Mouse (Mus musculus): ENCODE data around the gene Vamp1. TPM values are rescaled to one million over a fixed set of nuclear protein-coding genes. Genes with fewer than 3 reads are reported as not detected.
"Not testable (repeated sequence)": the region's sequence is repeated elsewhere in the genome, so short reads cannot be mapped to it uniquely, and the experiment has no call there.

The Vamp1 gene
- polyA plus RNA-seq, 1 experiment: 6.5 TPM

DNA sequence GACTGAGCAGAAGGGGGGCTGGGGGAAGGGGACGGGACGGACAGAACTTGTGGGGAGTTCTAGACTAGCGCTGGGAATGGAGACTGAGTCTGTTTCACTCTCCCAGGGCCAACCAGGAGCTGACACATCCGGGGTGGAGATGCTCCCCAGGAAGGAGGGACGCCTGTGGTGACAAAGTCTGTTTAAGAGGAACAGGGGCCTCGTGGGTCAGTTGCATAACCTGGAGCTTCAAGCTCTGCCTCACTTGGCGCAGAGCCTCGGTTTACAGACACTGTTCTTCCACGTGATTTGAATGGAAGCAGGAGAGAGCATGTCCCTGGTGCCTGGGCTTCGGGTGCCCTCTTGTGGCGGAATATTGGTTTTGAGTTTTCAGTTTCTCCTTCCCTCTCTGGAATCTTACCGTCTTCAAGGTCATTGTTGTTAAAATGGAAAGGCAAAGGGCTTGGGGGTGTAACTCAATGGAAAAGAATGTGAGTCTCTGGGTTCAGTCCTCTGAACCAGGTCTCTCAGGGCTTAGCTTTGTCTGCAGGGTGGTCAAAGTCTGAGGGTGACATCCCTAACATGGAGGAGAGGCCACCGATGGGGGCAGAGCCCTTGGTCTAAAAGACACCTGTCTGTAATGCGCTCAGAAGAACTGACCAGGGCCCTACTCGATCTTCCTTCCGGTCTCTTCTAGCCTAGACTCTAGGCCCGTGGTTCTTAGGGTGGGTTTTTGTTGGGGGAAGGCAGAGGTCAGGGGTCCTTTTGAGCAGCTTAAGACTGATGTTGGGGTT is 56.3 kb downstream of the Vamp1 start:
- Histone ChIP-seq H3K4me2 (ENCODE audit: low read depth) (peak overlapping the region; percentile 73), H3K36me3 (ENCODE audit: control insufficient read depth, insufficient read depth) (no peaks in the 10 kb centered on the region), H3ac (ENCODE audit: control insufficient read depth, insufficient read length) (no peak overlapping the region), H3K27me3 (ENCODE audit: control insufficient read depth, insufficient read depth, insufficient read length) (no peaks in the 10 kb centered on the region), H3K79me2 (ENCODE audit: control insufficient read depth, insufficient read depth) (no peaks in the 10 kb centered on the region), H3K4me3 (no peak overlapping the region)
- TF ChIP-seq POLR2A (IDR thresholded peaks at IDR 0.05; ENCODE audit: insufficient read length, low read depth) (peak; percentile 19), CEBPB (IDR thresholded peaks at IDR 0.05; ENCODE audit: insufficient read depth, poor library complexity, severe bottlenecking) (peak; percentile 55; the same call in 1 of the 2 replicates), MAX (IDR thresholded peaks at IDR 0.05; ENCODE audit: low read depth) (peak; percentile 75), USF1 (IDR thresholded peaks at IDR 0.05; ENCODE audit: low read depth) (peak; percentile 75), POLR2AphosphoS2 (IDR thresholded peaks at IDR 0.05; ENCODE audit: insufficient read length, low read depth) (no peak), MYOD1 (IDR thresholded peaks at IDR 0.05; ENCODE audit: control insufficient read depth in 1 of 3, insufficient read length in 2 of 3, low read depth in 2 of 3) (no peak)

DNA sequence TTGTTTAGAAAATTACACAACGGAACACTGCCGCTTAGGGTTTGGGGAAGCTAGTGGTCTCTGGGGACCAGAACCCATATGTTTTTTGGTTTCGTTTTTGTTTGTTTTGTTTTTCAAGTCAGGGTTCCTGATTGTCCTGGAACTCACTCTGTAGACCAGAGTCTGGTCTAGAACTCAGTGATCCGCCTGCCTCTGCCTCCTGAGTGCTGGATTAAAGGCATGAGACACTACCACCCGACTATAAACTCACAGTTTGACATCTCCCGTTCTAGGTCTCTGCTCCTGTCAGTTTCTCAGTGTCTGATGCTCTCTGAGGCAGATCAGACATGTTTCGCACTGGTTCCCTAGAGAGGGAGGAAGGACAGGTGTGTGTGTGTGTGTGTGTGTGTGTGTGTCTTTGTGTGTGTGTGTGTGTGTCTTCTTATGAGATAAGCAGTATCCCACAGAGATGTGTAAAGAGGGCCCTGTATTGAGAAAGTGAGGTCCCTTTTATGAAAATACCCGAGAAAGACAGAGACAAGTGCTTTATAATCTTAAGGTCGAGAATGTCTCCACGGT is 57.0 kb downstream of the Vamp1 start:
- H3K4me3 ChIP-seq: no peak overlapping the region
- no peaks in the 10 kb centered on the region for H3K79me2 ChIP-seq (ENCODE audit: control insufficient read depth, insufficient read depth)
- TF ChIP-seq REST (IDR thresholded peaks at IDR 0.05; ENCODE audit: insufficient read depth, insufficient read length) (no peak), CEBPB (IDR thresholded peaks at IDR 0.05; ENCODE audit: insufficient read depth, poor library complexity, severe bottlenecking) (no peak), MAX (IDR thresholded peaks at IDR 0.05; ENCODE audit: low read depth) (no peak), MYOD1 (IDR thresholded peaks at IDR 0.05; ENCODE audit: control insufficient read depth in 1 of 3, insufficient read length in 2 of 3, low read depth in 2 of 3) (no peak), TCF3 (IDR thresholded peaks at IDR 0.05; ENCODE audit: insufficient read length, low read depth) (no peak), POLR2A (IDR thresholded peaks at IDR 0.05; ENCODE audit: insufficient read length, low read depth) (no peak), SRF (IDR thresholded peaks at IDR 0.05; ENCODE audit: control insufficient read depth, insufficient read length, low read depth) (no peak), MYOG (IDR thresholded peaks at IDR 0.05; ENCODE audit: control insufficient read depth in 1 of 3, insufficient read depth in 1 of 3, insufficient read length in 2 of 3, low read depth in 2 of 3) (no peak), POLR2AphosphoS2 (IDR thresholded peaks at IDR 0.05; ENCODE audit: insufficient read length, low read depth) (no peak), USF1 (IDR thresholded peaks at IDR 0.05; ENCODE audit: low read depth) (no peak), E2F4 (IDR thresholded peaks at IDR 0.05; ENCODE audit: insufficient read depth) (no peak), TCF12 (IDR thresholded peaks at IDR 0.05; ENCODE audit: insufficient read depth, poor library complexity, severe bottlenecking) (no peak)
- no peaks in the 10 kb centered on the region for H3K27me3 ChIP-seq (ENCODE audit: control insufficient read depth, insufficient read depth, insufficient read length)
- H3K36me3 ChIP-seq (ENCODE audit: control insufficient read depth, insufficient read depth): no peaks in the 10 kb centered on the region
- H3K4me2 ChIP-seq (ENCODE audit: low read depth): peak overlapping the region; percentile 73
- H3ac ChIP-seq (ENCODE audit: control insufficient read depth, insufficient read length): no peak overlapping the region

DNA sequence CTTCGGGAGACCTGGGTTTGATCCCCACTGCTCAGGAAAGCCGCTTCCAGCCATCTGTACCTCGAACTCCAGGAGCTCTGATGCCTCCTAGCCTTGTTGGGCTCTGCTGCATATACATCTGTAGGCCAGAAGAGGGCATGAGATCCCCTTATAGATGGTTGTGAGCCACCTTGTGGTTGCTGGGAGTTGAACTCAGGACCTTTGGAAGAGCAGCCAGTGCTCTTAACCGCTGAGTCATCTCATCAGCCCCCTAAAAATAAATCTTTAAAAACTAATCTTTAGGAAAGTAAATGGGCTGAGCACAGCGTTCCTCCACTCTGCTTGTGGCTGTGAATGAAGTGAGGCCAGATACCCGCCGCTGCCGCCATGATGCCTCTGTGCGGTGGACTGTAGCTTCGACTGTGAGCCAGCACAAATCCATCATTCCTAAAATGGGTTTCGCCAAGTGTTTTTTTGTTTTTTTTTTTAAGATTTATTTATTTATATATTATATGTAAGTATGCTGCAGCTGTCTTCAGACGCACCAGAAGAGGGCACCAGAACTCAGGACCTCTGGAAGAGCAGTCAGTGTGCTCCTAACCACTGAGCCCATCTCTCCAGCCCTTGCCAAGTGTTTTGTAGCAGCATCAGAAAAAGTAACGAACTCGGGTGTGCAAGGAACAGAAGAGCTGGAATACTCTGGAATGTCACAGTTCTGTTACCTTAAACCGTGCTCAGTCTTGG is 59.7 kb downstream of the Vamp1 start:
- Histone ChIP-seq H3K36me3 (ENCODE audit: control insufficient read depth, insufficient read depth) (no peaks in the 10 kb centered on the region), H3ac (ENCODE audit: control insufficient read depth, insufficient read length) (no peak overlapping the region), H3K79me2 (ENCODE audit: control insufficient read depth, insufficient read depth) (no peaks in the 10 kb centered on the region), H3K4me3 (no peak overlapping the region), H3K27me3 (ENCODE audit: control insufficient read depth, insufficient read depth, insufficient read length) (no peaks in the 10 kb centered on the region), H3K4me2 (ENCODE audit: low read depth) (no peak overlapping the region)
- TF ChIP-seq MYOG (IDR thresholded peaks at IDR 0.05; ENCODE audit: control insufficient read depth in 1 of 3, insufficient read depth in 1 of 3, insufficient read length in 2 of 3, low read depth in 2 of 3) (no peak), USF1 (IDR thresholded peaks at IDR 0.05; ENCODE audit: low read depth) (no peak), SRF (IDR thresholded peaks at IDR 0.05; ENCODE audit: control insufficient read depth, insufficient read length, low read depth) (no peak), MAX (IDR thresholded peaks at IDR 0.05; ENCODE audit: low read depth) (no peak), MYOD1 (IDR thresholded peaks at IDR 0.05; ENCODE audit: control insufficient read depth in 1 of 3, insufficient read length in 2 of 3, low read depth in 2 of 3) (no peak)

DNA sequence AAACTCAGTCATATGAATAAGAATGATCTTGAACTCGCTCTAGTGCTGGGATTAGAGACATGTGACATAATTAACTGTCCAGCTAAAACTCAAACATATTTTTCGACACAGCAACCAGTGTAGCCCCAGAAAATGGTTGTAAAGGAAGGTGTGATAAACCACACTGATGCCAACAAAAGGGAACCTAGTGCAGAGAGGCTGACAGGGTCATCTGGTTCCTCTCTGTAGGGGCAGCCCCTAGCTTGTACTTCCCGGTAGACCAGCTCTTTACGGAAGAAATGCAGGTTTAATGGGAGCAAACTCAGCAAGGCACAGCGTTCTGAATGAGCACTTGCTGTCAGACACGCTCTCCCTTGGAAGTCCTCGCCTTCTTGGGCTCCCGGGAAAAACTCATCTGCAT is 64.4 kb downstream of the Vamp1 start:
- no peak overlapping the region for H3K4me3 ChIP-seq
- TF ChIP-seq MAX (IDR thresholded peaks at IDR 0.05; ENCODE audit: low read depth): no peak
- no peak for TF ChIP-seq POLR2AphosphoS2 (IDR thresholded peaks at IDR 0.05; ENCODE audit: insufficient read length, low read depth)
- no peak for TF ChIP-seq SRF (IDR thresholded peaks at IDR 0.05; ENCODE audit: control insufficient read depth, insufficient read length, low read depth)
- no peak for TF ChIP-seq E2F4 (IDR thresholded peaks at IDR 0.05; ENCODE audit: insufficient read depth)
- no peak for TF ChIP-seq CEBPB (IDR thresholded peaks at IDR 0.05; ENCODE audit: insufficient read depth, poor library complexity, severe bottlenecking)
- no peak for TF ChIP-seq TCF3 (IDR thresholded peaks at IDR 0.05; ENCODE audit: insufficient read length, low read depth)
- TF ChIP-seq POLR2A (IDR thresholded peaks at IDR 0.05; ENCODE audit: insufficient read length, low read depth): no peak
- TF ChIP-seq MYOG (IDR thresholded peaks at IDR 0.05; ENCODE audit: control insufficient read depth in 1 of 3, insufficient read depth in 1 of 3, insufficient read length in 2 of 3, low read depth in 2 of 3): no peak
- no peak for TF ChIP-seq MYOD1 (IDR thresholded peaks at IDR 0.05; ENCODE audit: control insufficient read depth in 1 of 3, insufficient read length in 2 of 3, low read depth in 2 of 3)
- TF ChIP-seq REST (IDR thresholded peaks at IDR 0.05; ENCODE audit: insufficient read depth, insufficient read length): no peak
- TF ChIP-seq USF1 (IDR thresholded peaks at IDR 0.05; ENCODE audit: low read depth): no peak
- TF ChIP-seq TCF12 (IDR thresholded peaks at IDR 0.05; ENCODE audit: insufficient read depth, poor library complexity, severe bottlenecking): no peak

DNA sequence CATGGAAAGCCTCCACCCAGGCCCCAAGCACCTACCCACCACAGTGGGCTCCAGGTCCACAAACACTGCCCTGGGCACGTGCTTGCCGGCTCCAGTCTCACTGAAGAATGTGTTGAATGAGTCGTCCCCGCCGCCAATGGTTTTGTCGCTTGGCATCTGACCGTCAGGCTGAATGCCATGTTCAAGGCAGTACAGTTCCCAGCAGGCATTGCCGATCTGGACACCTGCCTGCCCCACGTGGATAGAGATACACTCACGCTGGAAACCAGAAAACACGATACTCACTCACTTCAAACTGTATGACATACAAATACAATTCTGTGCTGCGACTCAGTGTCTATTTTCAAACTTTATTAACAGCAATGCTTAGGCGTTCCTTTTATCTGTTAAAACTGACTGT is 67.4 kb downstream of the Vamp1 start:
- H3K79me2 ChIP-seq (ENCODE audit: control insufficient read depth, insufficient read depth); H3K4me2 ChIP-seq (ENCODE audit: low read depth); H3K4me3 ChIP-seq; H3K36me3 ChIP-seq (ENCODE audit: control insufficient read depth, insufficient read depth); H3K27me3 ChIP-seq (ENCODE audit: control insufficient read depth, insufficient read depth, insufficient read length); H3ac ChIP-seq (ENCODE audit: control insufficient read depth, insufficient read length): not testable (repeated sequence)

More for the DNA sequence above, 64.4 kb downstream of the Vamp1 start:
- no peaks in the 10 kb centered on the region for H3K79me2 ChIP-seq (ENCODE audit: control insufficient read depth, insufficient read depth)
- no peak overlapping the region for H3K4me2 ChIP-seq (ENCODE audit: low read depth)
- no peak overlapping the region for H3ac ChIP-seq (ENCODE audit: control insufficient read depth, insufficient read length)
- no peaks in the 10 kb centered on the region for H3K27me3 ChIP-seq (ENCODE audit: control insufficient read depth, insufficient read depth, insufficient read length)
- H3K36me3 ChIP-seq (ENCODE audit: control insufficient read depth, insufficient read depth): no peaks in the 10 kb centered on the region
